Comparison of ENCODE assay signal across 8 mouse cellular contexts in the genomic region with DNA sequence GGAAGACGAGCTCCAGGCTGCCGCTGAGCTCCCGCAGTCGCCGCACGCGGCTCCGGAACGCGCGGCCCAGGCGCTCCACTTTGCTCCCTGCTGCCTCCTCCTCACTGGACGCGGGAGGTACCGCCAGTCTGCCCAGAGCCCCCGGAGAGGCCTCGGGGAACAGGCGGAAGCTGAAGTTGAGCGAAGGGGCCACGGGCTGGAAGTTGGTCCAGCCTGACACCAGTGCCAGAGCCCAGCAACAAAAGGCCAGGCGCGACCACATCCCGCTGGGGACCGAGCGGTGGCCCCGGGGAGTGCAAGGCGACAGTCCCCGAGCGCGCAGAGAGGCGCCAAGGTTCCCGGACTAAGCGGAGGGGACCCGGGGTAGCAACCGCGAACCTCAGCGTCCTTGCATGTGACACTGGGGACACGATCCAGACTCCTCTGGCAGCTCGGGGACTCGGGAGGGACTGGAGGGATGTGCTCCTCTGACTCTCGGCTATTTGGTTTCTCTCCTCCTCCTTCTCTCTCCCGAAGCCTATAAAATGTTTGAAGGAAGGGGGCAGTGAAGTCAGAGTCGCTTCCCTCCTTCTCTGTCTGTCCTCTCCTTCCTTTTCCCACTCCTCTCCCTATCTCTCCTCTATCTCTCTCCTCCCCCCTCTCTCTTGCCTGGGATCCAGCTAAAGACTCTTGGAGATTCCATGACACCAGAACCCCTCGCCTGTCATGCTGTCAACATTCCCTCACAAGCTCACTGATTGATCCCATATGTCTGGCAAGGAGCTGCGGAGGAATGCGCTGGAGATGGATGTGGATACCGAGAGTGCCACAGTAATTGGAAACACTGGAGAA. TPM values are rescaled to one million over a fixed set of nuclear protein-coding genes. Genes with fewer than 3 reads are reported as not detected.
DNase-seq lines count a peak whose midpoint lies in the region; ATAC-seq lines count a peak whose summit lies in the region.

A gene (minus strand): TSS at position 745 of the 831 bp plus-strand sequence.

- peak within 1 kb of the TSS; percentile 41 for H3K4me3 ChIP-seq in forebrain, embryonic 15.5 days
- H3K4me3 ChIP-seq in hindbrain, embryonic 10.5 days: peak within 1 kb of the TSS; percentile 62
- peak within 1 kb of the TSS; percentile 65 for H3K4me3 ChIP-seq in limb, embryonic 13.5 days
- peak within 1 kb of the TSS; percentile 45 for H3K4me3 ChIP-seq in midbrain, embryonic 13.5 days (replicated peaks)

- no peaks in the 10 kb centered on the region for H3K9me3 ChIP-seq in forebrain, embryonic 15.5 days
- no peaks in the 10 kb centered on the region for H3K9me3 ChIP-seq in hindbrain, embryonic 10.5 days
- no peaks in the 10 kb centered on the region for H3K9me3 ChIP-seq in limb, embryonic 13.5 days
- H3K9me3 ChIP-seq in midbrain, embryonic 13.5 days: no peaks in the 10 kb centered on the region

- peak within 1 kb of the TSS; percentile 42 for H3K9ac ChIP-seq in forebrain, embryonic 15.5 days (replicated peaks)
- H3K9ac ChIP-seq in limb, embryonic 13.5 days: peak within 1 kb of the TSS; percentile 78
- H3K9ac ChIP-seq in midbrain, embryonic 13.5 days (replicated peaks): peak within 1 kb of the TSS; percentile 50

- no peak within 1 kb of the TSS for H3K27ac ChIP-seq in forebrain, embryonic 15.5 days (replicated peaks)
- peak within 1 kb of the TSS; percentile 77 for H3K27ac ChIP-seq in hindbrain, embryonic 10.5 days
- peak within 1 kb of the TSS; percentile 83 for H3K27ac ChIP-seq in limb, embryonic 13.5 days
- H3K27ac ChIP-seq in midbrain, embryonic 13.5 days: no peak within 1 kb of the TSS

- peak; percentile 70 for ATAC-seq in forebrain, embryonic 15.5 days (replicated peaks)
- ATAC-seq in limb, embryonic 13.5 days (ENCODE audit: low FRiP score, low read depth): peak; percentile 66
- ATAC-seq in midbrain, embryonic 13.5 days: peak; percentile 77

- H3K27me3 ChIP-seq in forebrain, embryonic 15.5 days: peaks cover 25% of the 10 kb centered on the region
- H3K27me3 ChIP-seq in hindbrain, embryonic 10.5 days (ENCODE audit: insufficient read depth, poor library complexity, severe bottlenecking): peaks cover 52% of the 10 kb centered on the region
- H3K27me3 ChIP-seq in limb, embryonic 13.5 days: peaks cover 11% of the 10 kb centered on the region; the same call in 1 of the 2 replicates
- H3K27me3 ChIP-seq in midbrain, embryonic 13.5 days: peaks cover 38% of the 10 kb centered on the region

- H3K4me1 ChIP-seq in forebrain, embryonic 15.5 days: peaks cover 9% of the 10 kb centered on the region
- peaks cover 17% of the 10 kb centered on the region for H3K4me1 ChIP-seq in hindbrain, embryonic 10.5 days (replicated peaks)
- peaks cover 30% of the 10 kb centered on the region for H3K4me1 ChIP-seq in limb, embryonic 13.5 days
- H3K4me1 ChIP-seq in midbrain, embryonic 13.5 days (replicated peaks): peaks cover 14% of the 10 kb centered on the region

- under 1% methylated on average over 47 of the region's 47 CpGs for WGBS in forebrain, embryonic 15.5 days
- WGBS in hindbrain, embryonic 10.5 days: under 1% methylated on average over 47 of the region's 47 CpGs
- WGBS in limb, embryonic 13.5 days: under 1% methylated on average over 47 of the region's 47 CpGs
- WGBS in midbrain, embryonic 13.5 days: under 1% methylated on average over 47 of the region's 47 CpGs

- peak; percentile 3 to 5 for DNase-seq in layer of hippocampus, adult 18-20 months (ENCODE audit: low spot score in 2 of 2)
- no peak for DNase-seq in layer of hippocampus, adult 9-11 months
- DNase-seq in cerebellum, adult 11 months: peak; percentile 62
- peak; percentile 69 for DNase-seq in hindbrain, embryonic 10.5 days (ENCODE audit: low spot score)
- peak; percentile 32 to 63 for DNase-seq in urinary bladder, postnatal 4 days (ENCODE audit: low spot score in 2 of 2)

- no peaks in the 10 kb centered on the region for H3K36me3 ChIP-seq in forebrain, embryonic 15.5 days
- H3K36me3 ChIP-seq in hindbrain, embryonic 10.5 days: no peaks in the 10 kb centered on the region
- no peaks in the 10 kb centered on the region for H3K36me3 ChIP-seq in limb, embryonic 13.5 days
- H3K36me3 ChIP-seq in midbrain, embryonic 13.5 days: no peaks in the 10 kb centered on the region

- peak within 1 kb of the TSS; percentile 75 for H3K4me2 ChIP-seq in forebrain, embryonic 15.5 days (replicated peaks)
- H3K4me2 ChIP-seq in limb, embryonic 13.5 days (replicated peaks): peak within 1 kb of the TSS; percentile 98
- H3K4me2 ChIP-seq in midbrain, embryonic 13.5 days (replicated peaks): peak within 1 kb of the TSS; percentile 88

RNA-seq across cellular contexts. Expression of the gene that starts here (rescaled TPM):
- total RNA-seq in layer of hippocampus, adult 18-20 months (2021): under 1 TPM; 0.45 to 0.86 TPM
- 0.31 and 0.46 TPM in 2 replicates for polyA plus RNA-seq in forebrain, embryonic 15.5 days (2015; fragmentation: Nextera tagmentation; extraction: Ambion mirVana)
- polyA plus RNA-seq in hindbrain, embryonic 10.5 days (2016; fragmentation: Nextera tagmentation; extraction: Ambion mirVana): 2.7 and 3.4 TPM in 2 replicates
- 6.1 and 6.3 TPM in 2 replicates for polyA plus RNA-seq in limb, embryonic 13.5 days (2015; fragmentation: Nextera tagmentation; extraction: Ambion mirVana)
- 0.24 and 0.36 TPM in 2 replicates for polyA plus RNA-seq in midbrain, embryonic 13.5 days (2015; fragmentation: Nextera tagmentation; extraction: Ambion mirVana)

Comparison
In these comparisons a context has a peak if more than half of its experiments do, and no peak if none do; other contexts are left out.
1. Peak in DNase-seq in layer of hippocampus, adult 18-20 months; RNA of the gene not detected or under 1 TPM.
2. Peak in ATAC-seq, H3K4me3 ChIP-seq, H3K9ac ChIP-seq and H3K4me2 ChIP-seq in forebrain, embryonic 15.5 days; RNA of the gene not detected or under 1 TPM.
3. Peak in ATAC-seq, H3K4me3 ChIP-seq, H3K9ac ChIP-seq and H3K4me2 ChIP-seq in midbrain, embryonic 13.5 days; RNA of the gene not detected or under 1 TPM.
4. H3K27ac ChIP-seq: peak in hindbrain, embryonic 10.5 days (single experiment) and limb, embryonic 13.5 days (single experiment); none in forebrain, embryonic 15.5 days (single experiment) and midbrain, embryonic 13.5 days (single experiment).
5. Peak in every context shown above with its lines, with median percentiles within 50 percentile points of each other: ATAC-seq, H3K4me2 ChIP-seq, H3K4me3 ChIP-seq and H3K9ac ChIP-seq.